Mouse (Mus musculus) frontal cortex, postnatal 14 days (tissue): Measurements from ENCODE around the gene Hist1h3b.
"Not testable (repeated sequence)": the region's sequence is repeated elsewhere in the genome, so short reads cannot be mapped to it uniquely, and the experiment has no call there.

Source experiments
- DNase-seq, 2 experiments: peaks; one replicate each; pipeline ENCODE4 v3.0.0; 2022; ENCODE audit warnings: low spot score in 2 of 2

Hist1h3b gene

DNA sequence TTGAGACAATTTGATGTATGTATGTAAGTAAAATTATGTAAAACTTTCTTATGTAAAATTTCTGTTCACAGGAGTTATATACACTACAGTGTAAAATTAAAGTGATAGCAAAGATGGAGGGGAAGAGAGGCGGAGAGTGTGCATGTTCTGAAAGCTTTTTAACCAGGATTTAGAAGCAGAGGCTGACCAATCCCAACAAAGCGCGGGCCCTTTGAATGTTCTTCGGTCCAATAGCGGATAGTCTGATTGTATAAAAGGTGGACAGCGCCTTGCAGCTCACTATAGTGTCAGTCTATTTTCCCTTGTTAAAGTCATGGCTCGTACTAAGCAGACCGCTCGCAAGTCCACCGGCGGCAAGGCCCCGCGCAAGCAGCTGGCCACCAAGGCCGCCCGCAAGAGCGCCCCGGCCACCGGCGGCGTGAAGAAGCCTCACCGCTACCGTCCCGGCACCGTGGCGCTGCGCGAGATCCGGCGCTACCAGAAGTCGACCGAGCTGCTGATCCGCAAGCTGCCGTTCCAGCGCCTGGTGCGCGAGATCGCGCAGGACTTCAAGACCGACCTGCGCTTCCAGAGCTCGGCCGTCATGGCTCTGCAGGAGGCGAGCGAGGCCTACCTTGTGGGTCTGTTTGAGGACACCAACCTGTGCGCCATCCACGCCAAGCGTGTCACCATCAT lies at the start of gene Hist1h3b:
Gene Hist1h3b, plus strand, starts transcription at position 201 of the 675 bp plus-strand sequence.
- peak; percentile 84 to 90 for DNase-seq

DNA sequence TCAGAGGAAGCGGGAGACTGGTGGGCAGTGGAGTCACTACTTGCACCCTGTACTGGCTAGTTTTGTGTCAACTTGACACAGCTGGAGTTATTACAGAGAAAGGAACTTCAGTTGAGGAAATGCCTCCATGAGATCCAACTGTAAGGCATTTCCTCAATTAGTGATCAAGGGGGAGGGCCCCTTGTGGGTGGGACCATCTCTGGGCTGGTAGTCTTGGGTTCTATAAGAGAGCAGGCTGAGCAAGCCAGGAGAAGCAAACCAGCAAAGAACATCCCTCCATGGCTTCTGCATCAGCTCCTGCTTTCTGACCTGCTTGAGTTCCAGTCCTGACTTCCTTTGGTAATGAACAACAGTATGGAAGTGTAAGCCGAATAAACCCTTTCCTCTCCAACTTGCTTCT lies 49.3 kb upstream of the Hist1h3b start:
- DNase-seq: not testable (repeated sequence)

DNA sequence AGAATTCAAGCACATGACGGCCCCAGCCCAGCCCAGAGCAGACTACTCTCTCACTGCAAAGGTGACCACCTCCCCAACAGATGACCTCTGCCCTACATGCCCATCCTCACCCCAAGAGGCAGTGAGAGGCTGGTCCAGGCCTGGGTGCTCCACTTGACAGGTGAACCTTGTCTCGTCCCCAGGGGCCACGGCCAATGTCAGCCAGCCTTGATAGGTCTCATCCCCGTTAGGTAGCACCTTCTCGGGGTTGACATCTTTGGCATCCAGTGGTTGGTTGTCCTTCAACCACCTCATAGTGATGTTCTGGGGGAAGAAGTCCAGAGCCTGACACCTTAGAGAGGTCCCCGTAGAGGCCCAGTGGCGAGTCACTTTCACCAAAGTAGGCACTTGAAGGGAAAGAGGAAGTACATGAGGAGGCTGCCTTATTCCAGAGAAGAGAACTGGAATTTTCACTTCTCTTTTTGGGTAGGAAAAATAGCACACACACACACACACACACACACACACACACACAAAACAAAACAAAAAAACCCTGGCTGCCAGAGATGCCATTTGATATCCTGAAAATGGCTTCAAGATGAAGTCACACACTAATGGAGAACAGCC lies 46.2 kb upstream of the Hist1h3b start:
- DNase-seq: no peak

DNA sequence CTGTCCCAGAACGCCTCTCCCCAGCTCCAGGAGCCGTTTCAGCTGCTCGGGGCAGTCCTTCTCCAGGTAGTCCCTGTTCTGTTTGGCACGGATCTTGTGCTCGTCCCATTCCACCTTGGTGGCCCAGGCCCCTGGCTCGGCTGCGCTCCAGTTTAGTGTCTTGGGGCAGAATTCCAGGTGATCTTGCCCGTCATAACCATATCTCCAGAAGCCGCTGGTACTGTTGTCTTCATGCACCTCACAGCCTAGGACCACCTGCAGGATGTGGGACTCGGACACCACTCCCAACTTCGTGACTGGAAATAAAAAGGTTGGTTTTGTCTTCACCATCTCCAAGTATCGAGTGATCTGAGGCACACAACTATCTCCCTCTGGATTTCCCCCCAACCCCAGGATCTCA lies 45.3 kb upstream of the Hist1h3b start:
- no peak for DNase-seq

DNA sequence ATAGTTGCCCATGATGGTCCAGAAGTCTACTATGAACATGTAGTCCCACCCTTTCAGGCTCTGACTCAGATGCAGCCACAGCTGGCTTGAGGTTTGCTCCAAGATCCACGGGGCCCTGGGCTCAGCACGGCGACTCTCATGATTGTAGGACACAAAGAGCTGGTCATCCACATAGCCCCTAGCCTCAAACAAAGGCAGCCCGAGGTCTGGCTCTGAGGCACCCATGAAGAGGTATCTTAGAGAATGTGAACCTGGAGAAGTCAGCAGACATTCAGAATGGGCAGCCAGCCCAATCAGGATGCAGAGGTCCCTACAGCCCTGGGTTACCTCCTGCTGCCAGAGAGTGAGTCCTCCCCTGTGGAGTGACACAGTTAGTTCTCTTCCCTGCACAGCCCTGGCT lies 44.0 kb upstream of the Hist1h3b start:
- no peak for DNase-seq

DNA sequence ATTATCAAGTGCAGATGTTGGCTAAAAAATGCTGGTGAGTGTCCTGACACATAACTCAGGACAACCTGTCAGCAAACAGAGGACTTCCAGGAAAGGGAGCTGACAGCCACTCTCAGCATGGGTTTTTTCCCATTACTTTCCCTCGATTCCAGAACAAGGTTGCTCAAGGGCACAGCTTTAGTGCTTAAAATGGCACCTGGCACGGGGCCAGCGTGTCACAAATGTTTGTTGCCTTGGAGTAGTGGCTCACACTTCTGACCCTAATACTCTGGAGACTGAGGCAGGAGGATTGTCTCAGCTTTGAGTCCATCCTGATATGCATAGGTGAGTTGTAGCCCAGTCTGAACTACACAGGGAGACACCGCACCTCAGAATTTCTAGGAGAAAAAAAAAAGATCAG lies 43.4 kb upstream of the Hist1h3b start:
- no peak for DNase-seq

DNA sequence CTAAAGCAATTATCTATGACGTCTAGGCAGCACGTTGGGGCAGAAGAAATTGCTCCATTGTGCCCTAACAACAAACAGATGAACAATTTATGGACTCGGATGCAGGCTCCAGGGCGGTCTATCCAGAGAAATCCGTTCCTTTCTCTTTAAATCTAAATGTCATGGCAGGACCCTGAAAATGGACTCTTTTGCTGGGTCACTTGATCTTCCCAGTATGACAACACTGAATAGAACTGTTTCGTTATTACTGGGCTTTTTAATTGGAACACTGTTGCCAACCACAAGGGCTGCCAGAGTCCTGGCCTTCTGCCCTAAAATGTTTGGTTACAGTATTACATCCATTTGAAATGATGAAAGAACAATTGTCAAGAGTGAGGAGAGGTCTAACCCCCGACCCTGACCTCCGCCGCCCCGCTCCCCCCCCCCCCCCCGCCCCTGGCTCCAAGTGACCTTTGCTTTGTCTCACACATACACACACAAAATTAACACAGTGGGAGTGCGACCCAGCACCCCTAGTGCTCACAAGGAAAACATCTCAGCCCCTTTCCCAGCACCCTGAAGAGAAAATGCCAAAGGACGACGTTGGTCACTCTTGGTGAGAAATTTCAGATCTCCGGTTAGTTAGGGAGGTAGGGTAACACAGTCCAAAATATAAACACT lies 42.2 kb upstream of the Hist1h3b start:
- DNase-seq: no peak

DNA sequence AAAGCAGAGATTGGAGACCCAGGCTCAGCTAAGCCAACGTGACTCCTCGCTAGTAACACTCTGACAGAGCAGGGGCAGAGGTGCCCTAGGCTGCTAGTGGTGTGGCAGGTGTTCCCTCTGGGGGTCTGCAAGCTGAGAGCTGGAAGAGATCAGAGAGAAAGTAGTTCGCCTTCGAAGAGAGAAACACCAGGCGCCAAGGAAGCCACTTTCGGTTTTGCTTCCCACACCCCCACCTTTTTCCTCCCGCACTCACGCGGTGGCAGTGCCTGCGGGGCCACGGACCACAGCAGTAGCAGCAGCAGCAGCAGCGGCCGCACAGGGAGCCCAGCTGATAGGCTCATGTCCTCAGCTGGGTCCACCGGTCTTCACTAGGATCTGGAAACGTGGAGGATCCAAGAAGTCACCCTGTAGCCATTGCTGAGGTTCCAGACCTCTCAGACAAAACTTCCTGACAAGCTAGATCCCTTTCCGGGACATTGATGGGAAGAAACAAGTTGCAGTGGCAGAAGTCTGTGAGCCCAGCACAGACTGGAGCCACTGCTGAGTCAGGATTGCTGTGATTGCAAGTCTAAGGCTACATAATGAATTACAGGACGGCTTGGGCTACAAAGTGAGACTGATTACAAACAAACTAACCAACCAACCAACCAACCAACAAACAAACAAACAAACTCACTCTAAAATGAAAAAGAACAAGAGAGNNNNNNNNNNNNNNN lies 41.5 kb upstream of the Hist1h3b start, which contains the start of gene Hfe:
Gene Hfe, minus strand, starts transcription at position 481 of the 716 bp plus-strand sequence.
- DNase-seq: peak in 1 of 2 experiments; percentile 18

DNA sequence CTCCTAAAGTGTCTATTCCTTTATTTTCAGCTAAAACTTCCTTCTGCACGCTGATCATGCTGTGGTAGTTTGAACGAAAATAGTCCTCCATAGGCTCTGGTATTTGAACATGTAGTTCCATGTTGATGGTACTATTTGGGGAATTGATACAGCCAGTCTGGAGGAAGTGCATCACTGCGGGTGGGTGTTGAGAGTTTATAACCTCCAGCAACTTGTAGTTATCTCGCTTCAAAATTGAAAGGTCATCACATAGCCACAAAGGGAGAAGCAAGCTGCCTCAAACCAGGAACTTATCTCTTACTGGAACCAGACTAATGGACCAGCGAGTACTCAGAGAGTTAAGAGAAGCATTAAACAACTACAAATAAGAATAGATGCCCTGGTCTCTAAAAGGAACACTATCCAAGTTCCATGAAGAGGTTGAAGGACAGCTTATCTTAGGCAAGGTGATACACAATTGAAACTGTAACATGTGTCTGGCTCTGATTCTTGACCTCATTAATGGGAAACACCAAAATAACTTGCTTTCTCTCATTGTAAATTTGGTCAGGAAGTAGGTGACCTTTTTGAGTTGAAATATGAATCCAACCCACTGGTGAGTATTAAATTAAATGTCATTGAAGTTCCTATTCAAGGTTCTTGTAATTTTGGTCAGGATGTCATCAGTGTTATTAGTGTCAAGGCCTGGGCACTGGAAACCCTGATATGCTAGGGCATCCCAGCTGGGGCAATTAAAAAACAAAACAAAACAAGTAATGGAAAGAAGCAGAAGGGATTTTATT lies 35.6 kb upstream of the Hist1h3b start:
- no peak for DNase-seq

DNA sequence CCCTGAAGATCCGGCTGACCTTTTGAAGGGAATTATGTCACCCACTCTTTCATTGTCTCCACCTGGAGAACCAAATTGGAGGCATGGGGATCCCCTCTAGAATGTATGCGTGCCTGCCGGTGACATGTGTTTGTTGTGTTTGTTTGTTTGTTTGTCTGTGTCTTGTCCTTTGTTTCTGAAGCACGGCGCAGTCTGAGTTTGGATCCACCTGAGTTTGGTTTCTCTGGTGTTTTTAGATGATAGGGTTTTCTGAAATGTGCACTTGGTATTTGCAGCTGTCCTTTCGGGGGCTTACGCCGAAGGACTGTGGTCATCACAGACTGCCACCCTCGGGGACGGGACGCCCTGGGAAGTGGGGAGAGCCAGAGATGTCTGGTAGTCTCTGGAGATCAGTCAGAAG lies 34.9 kb upstream of the Hist1h3b start:
- no peak for DNase-seq

DNA sequence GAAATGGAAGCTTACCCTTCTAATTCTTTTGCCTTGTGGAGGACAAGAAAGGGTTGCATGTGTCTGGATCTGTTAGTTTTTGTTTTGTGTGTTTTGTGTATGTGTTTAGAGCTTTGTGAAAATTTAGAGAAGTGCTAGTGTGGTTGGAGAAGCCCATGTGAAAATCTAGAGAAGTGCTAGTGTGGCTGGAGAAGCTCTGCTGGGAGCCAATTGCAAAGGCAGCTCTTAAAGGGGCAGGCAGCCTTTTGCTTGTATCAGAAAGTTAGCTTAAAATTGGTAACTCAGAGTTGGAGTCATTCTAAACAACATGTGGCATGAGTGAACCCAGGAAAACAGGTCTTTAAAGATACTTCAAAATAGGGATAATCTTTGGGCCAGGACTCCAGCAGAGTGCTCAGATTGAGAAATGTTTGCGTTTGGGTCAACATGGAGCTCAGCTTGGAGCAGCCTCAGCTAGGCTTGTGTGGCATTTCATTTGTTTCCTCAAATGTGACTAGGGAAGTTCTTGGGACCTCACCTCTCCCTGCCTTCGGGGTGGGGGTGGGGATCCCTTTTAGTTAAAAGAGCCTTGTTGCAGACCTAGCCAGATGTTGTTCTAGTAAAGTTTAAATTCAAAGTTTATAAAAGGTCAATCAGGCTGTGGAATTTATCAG lies 34.3 kb upstream of the Hist1h3b start:
- DNase-seq: not testable (repeated sequence)

DNA sequence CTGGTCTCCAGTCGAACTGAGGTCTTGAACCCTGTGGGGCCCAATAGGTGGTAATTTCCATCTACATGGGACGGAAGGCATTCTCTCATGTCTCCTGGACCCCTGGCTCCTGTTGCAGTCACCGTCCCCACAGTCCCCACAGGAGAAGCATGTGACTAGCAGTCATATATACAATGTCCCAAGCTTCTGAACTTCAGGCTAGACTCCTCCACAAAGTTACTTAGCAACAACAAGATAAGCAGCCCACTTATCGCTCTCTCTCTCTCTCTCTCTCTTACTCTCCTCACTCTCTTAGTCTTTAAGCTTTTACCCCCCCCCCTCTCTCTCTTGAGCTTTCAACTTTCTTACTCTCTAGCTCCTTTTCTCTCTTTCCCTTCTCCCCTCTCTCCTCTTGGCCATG lies 27.8 kb upstream of the Hist1h3b start:
- no peak for DNase-seq

DNA sequence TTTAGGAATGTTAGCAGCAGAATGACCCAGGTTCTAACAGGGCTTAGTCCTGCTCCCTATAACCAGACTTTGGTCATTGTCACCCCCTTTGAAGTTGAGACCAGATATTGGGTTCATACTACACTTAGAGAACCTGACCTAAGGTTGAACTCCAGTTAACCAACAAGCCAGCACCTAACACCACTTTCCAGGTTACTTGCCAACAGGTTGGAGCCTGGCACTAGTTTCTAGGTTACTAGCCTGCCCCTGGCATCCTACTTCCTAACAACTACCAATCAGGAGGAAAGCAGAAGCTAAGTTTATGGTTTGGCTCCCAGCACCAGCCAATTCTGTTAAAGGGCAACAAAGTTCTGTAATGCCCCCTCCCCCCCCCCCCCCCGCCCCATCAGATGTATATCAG lies 26.9 kb upstream of the Hist1h3b start:
- DNase-seq: no peak

DNA sequence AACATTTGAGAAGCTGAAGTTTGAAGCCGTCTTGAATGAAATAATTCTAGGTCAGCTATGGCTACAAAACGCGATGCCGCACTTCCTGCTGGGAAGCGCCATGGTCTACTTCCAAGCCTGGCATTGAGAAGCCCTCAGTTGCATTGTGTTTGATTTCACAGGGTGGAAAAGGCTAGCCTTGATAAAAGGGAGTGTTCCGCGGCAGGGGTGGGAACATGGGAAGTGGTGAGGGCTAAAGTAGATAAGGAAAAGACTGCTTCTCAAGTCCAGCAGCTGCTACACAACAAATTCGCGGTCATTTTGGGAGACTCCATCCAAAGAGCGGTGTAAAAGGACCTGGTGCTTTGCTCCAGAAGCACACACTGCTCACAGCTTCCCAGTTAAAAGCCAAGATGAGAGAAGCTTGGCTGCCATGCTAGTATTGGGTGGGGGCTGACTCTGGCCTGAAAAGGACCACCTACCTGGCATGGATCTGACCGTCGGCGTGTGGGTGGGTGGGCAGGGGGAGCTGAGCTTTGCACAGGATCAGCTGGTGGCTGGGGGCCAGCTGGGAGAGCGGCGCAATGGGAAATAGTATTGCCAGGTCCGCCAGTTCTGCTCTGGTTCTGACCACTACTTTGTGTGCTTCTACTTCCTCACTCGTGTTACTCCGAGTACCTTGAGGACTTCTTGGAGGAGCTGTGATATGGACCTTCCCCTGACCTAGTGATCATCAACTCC lies 23.4 kb upstream of the Hist1h3b start:
- no peak for DNase-seq

DNA sequence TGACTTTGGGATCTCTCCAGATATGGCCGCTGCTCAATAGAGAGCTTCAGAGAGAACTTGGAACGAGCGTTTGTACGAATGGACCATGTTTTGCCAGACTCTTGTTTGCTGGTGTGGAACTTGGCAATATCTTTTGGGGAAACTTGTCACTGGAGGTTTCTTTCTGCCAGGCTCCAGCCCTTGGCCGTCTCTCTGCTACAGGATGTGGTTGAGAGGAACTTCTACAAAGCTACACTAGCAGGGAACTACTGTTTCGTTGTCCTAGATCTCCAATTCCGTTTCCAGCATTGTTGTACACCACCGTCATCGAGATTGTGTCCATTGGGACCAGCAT lies 22.9 kb upstream of the Hist1h3b start:
- no peak for DNase-seq

DNA sequence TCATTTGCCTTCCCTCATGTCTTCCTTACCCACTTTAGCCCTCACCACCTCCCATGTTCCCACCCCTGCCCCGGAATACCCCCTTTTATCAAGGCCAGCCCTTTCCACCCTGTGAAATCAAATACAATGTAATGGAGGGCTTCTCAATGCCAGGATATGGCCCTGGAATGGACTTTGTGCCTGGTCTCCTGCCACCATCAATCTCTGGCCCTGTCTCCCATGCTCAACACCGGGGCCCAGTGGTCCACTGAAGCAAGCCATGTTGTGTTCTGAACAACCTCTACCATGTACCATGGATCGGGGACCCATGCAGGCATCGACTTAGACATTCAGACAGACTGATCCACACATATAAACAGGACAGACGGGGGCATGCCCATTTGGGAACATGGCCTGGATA lies 22.4 kb upstream of the Hist1h3b start:
- DNase-seq: no peak

DNA sequence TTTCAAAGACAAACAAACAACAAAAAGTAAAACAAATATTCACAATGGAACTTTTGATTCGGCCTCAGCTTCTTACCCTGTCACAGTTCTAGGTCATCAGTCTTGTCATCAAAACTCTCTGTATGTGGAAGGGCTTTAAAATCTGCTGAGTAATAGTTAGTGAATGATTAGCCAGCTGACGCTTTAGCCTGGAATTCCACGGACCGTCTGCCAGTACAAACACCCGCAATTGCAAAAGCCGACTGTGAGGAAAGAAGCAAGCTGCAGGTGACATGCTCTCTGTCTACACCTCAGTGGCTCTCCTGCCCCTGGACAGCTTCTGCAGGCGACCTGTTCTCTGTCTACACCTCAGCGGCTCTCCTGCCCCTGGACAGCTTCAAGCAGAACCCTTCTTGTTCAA lies 21.6 kb upstream of the Hist1h3b start:
- DNase-seq: no peak

DNA sequence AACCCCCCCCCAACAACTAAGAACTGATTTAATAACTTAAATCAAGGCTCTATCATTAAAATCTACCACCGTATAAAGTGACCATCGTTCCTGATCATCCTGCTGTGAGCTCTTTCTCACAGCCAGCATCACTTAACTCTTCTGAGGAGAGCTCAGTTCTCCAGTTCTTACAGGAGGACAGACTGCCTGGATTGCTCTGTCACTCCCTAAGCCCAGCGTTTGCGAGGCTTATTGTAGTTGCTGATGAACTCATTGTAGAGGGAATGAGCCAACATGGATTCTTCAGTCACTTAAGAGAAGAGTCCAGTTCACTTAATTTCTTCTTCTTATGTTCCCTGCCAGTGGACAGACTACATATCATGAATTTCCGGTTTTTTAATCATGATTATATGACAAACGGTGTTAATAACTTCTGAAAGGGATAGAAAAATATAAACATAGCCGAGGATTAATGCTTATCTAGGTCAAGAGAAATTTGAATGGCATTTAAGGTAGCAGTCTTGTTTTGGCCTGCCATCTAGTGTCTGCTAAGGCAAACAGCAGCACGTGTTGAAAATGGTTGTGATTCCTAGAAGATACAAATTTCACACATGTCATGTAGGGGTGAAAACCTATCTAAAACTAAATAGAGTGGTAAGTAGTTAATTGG lies 19.8 kb upstream of the Hist1h3b start:
- no peak for DNase-seq

DNA sequence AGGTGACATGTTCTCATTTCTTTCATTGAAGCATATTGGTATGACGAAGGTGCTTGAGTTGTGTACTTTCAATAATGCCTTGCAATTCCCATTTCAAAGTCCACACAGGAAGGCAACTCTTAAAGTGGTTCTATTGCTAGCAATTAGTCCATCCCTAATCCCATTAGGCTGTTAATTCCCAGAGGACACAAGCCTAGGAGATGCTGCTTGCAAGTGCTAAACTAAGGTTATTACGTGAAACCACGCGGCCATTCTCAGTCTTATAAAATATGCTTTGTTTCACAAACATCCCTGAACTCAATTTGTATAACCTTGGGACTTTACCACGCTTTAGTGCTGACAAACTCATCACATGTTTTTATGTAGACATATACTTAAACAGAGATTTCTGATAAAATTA lies 15.0 kb upstream of the Hist1h3b start:
- no peak for DNase-seq

DNA sequence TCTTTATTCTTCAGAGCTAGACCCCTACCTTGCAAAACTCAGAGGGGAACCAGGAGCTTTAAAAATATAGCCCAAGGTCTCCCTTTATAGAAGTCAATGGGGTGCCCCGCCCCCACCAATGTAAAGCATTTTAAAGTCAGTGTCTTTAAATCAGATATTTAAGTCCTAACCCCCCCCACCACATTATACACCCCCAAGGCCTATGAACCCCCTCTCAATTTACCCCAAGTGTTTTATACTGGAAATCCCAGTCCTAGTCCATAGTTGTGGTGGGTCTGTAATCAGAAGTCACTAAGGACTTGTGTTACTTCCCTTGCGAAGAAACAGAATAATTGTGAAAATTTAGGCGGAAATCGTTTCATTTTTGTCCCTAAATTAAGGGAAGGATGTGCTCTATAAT lies 14.0 kb upstream of the Hist1h3b start:
- no peak for DNase-seq
